Mouse (Mus musculus) layer of hippocampus, adult 6 months (tissue): ENCODE data around the gene Mapk8ip3. TPM values are rescaled to one million over a fixed set of nuclear protein-coding genes. Genes with fewer than 3 reads are reported as not detected.

Experiments used
- long read RNA-seq, 2 experiments: library from polyadenylated mRNA; unstranded; transcript quantifications; one replicate each; pipeline ENCODE4 v2.0.0; 2019 to 2020
- polyA plus RNA-seq: library from polyadenylated mRNA; unstranded; fragments of <200 nt; fragmentation: Nextera tagmentation; gene quantifications from 2 replicates; pipeline ENCODE4 v1.2.3, GENCODE M21; 2021

Gene Mapk8ip3
- polyA plus RNA-seq, result 52.4 and 55.8 TPM in 2 replicates
- long read RNA-seq, experiment 1, transcript Mapk8ip3-217 (3 exons, 934 nt), result major isoform, 5 of 98 reads
- long read RNA-seq, experiment 1, partial matches to known transcripts, result 88 of 98 reads
- long read RNA-seq, experiment 1, other reads (novel, unspliced or antisense), result 3 of 98 reads
- long read RNA-seq, experiment 2, transcript Mapk8ip3-217 (3 exons, 934 nt), result major isoform, 31 of 239 reads
- long read RNA-seq, experiment 2, partial matches to known transcripts, result 160 of 239 reads
- long read RNA-seq, experiment 2, other reads (novel, unspliced or antisense), result 48 of 239 reads

DNA sequence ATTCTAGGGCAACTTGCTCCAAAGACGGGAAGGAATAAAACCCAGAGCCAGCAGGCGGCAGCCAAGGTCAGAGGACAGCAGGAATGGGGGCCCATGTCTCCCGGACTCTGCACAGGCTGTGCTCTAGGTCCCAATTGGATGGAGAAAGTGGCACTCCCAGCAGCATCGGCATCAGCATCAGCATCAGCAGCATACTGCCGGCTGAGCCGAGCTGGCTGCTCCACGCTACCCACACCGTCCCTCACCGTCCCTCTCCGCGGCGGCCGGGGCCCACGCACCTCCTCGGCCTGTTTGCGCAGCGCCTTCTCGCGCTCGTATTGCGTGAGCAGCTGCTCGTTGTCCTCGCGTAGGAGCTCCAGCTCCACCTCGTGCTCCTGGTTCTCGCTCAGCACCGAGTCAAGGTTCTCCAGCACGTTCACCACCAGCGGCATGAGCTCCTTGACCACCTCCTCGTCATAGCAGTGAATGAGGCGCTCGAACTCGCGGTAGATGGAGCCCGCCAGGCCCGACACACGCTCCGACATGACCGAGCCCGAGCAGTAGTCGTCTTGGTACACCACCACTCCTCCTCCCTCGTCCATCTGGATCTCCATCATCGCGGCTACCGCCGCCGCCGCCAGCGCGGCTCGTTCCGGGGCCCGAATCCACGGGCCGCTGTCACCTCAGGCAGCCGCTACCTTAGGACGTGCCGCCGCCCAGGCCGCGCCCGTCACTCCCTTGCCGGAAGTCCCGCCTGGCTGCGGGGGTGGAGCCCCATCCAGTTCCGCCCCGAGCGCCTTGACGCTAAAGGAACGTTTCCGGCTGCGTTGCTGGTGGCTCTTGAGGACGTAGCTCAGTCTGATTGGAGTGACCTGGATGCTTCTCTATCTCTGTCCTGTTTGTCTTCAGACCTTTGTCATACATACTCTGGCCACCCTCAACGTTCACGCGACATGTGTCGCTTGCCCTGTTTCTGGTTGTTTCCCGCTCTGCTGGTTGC lies at the start of gene Mapk8ip3:
Gene Mapk8ip3 (minus strand): TSS at position 719 of the 979 bp plus-strand sequence.

DNA sequence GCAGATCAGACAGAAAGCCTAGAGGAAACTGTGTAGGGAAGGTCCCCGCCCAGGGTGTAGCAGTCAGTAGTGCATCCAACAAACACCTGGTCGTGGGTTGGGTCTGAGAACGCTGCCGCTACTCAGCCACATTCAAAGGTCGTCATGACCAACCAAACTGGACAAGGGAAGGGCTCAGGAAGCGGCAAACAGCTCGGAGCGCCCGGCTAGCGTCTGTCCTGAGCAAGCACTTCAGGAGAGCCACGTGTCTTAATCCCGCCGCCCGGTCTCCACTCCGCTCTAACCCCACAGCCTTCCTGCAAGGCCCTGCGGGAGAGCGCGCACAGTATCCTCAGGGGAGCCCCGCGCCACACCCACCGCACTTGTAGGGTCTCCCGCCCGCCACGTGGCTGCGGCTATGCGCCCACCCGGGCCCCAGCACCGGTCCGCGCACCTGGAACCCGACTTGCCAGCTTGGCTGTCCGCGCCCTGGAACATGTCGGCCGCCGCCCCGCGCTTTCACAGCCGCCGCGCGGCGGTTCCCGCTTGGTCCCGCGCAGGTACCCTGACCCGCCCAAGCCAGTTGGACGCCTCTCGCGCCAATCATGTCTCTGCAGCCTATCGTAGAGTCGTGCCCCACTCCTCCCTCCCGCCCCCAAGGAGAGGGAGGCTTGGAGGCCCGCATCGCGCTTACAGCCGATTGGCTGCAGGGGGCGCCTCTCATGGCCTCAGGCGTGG lies 23.5 kb upstream of the Mapk8ip3 start, which contains the start of gene Jpt2:
Gene Jpt2 (minus strand): TSS at position 555 of the 717 bp plus-strand sequence.

DNA sequence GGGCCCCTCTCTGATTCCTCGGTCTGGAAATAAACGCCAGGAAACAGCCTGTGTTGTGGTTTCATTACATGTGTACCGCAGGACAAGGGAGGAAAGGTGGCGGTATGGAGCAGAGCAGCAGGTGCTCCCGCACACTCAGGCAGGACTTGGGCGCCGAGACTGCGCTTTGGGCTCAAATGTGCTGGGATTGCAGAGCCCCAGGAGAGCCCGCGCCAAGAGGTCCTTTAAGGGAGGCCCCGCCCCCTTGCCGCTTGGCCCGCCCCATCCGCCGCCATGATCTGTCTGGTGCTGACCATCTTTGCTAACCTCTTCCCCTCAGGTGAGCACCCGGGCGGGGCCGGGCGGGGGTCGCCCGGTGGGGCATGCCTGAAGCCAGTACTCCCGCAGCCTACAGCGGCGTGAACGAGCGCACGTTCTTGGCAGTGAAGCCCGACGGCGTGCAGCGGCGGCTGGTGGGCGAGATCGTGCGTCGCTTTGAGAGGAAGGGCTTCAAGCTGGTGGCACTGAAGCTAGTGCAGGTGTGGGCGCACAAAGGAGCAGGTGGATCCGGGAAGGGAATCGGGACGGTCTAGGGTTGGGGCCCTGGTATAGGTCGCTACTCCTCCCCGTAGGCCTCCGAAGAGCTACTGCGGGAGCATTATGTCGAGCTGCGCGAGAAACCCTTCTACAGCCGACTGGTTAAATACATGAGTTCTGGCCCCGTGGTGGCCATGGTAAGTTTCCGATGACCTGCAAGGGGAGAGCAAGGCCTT lies 40.4 kb downstream of the Mapk8ip3 start, which contains the start of gene Nme3:
Gene Nme3 (plus strand): TSS at position 260 of the 752 bp plus-strand sequence.

DNA sequence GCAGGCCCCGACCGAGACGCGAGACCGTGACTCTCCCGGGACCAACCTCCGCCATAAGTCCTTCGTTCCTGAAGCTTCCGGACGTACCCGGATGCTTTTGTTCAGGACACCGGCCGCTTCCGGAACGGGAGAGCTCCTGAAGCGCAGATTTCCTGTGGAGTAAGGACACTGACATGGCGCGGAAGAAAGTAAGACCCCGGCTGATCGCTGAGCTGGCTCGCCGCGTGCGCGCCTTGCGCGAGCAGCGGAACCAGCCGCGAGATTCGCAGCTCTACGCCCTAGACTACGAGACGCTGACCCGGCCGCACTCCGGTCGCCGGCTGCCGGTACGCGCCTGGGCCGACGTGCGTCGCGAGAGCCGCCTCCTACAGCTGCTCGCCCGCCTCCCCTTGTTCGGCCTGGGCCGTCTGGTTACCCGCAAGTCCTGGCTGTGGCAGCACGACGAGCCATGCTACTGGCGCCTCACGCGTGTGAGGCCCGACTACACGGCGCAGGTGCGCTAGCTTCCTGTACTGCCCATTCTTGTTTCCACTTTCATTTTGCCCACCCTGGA lies 41.7 kb downstream of the Mapk8ip3 start, which contains the start of the genes Eme2 and Mrps34:
Gene Eme2 (minus strand): TSS at position 93 of the 553 bp plus-strand sequence.
Gene Mrps34 (plus strand): TSS at position 122 of the 553 bp plus-strand sequence.

DNA sequence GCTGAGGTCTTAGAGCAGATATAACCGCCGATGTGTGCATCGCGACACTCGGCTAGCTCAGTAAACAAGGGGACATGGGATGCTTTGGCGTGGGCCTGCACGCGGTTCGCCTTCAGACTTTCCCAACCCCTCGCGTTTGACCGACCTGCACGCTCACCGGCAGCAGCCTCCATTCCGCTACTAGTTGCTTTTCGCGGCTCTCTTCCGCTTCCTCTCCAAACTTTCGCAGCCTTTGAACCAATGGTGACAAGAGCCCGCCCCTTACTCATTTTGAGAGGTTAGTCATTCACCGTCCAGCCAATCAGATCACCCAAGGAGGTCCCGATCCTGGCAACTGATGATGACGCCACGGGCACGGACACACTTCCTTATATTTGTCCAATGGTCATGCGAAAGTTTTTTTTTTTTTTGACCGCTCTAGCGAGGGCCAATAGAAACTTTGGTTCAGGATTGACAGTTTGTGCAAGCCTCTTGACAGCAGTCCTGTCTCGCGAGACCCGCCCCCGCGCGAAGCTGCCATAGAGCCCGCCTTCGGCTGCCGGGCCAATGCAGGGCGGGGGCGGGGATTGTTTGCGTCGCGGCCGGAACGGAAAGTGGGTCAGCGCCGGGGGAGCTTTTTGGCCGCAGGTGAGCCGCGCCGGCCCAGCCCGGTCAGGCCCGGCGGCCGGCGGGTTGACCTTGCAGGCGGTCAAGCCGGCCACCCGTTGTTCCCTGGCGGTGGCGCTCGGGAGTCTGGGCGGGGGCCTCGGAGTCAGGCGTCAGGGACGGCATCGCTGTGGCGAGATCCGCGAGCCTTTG lies 50.4 kb downstream of the Mapk8ip3 start, which contains the start of the genes Nubp2 and Spsb3:
Gene Nubp2 (minus strand): TSS at position 216 of the 798 bp plus-strand sequence.
Gene Spsb3 (plus strand): TSS at position 510 of the 798 bp plus-strand sequence.

DNA sequence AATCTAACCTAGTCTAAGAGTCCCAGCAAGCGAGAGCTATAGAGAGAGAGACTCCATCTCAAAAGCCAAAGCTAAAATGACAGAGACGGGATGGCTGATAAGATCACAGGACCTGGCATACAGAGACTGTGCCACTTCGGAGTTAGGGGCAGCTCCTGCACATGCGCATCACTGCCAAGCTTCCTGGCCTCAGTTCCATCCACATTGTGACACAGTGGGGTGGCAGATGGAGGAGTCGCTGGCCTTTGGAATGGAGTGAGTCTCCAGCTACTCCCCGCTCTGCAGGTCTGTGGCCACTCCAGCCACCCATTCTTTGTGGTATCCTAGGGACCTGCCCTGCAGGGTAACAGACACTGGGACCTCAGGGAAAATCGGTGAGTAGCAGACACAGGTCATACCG lies 71.0 kb downstream of the Mapk8ip3 start, which contains the start of gene Igfals:
Gene Igfals (plus strand): TSS at position 222 of the 400 bp plus-strand sequence.

DNA sequence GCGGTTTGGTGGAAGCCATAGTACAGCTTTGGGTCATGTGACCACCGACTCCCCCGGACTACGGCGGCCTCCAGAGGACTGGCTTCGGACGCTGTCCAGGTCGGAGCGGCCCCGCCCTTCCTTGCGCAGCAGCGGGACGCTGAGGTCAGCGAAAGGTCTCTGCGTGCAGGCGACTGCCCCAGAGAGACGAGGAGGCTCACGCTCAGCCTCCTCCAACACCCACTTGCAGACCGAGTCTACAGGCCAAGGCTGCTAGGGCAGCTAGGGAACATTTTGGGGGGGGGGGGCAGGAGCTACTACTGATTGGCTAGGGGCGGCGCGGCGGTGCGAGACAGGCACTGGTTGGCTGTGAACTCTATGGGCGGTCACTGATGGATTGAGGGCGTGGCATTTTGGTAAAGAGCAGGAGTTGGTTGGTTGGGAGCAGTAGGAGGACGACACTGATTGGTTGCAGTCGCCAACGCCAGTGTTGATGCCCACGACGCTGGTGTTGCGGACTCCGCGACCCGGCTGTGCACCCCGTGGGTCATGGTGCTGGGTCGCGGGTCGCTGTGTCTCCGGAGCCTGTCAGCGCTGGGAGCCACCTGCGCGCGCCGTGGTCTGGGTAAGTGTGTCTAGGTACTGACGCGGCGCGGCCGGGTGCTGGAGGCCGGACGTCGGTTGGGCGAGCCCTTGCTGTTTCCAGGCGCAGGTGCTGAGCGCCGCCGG lies 86.6 kb downstream of the Mapk8ip3 start, which contains the start of gene Fahd1:
Gene Fahd1 (minus strand): TSS at position 300 of the 708 bp plus-strand sequence.

Other genes with a start within 250 kb of the Mapk8ip3 start
- 304 and 365 TPM in 2 replicates for gene Syngr3, start 247.0 kb downstream of the Mapk8ip3 start, polyA plus RNA-seq
- 30.7 and 34.3 TPM in 2 replicates for gene Gfer, start 240.8 kb downstream of the Mapk8ip3 start, polyA plus RNA-seq
- 0.87 and 0.93 TPM in 2 replicates for gene Noxo1, start 240.7 kb downstream of the Mapk8ip3 start, polyA plus RNA-seq
- gene Tbl3, start 229.3 kb downstream of the Mapk8ip3 start, polyA plus RNA-seq, result 23.2 and 24.5 TPM in 2 replicates
- gene Rnf151, start 218.9 kb downstream of the Mapk8ip3 start, polyA plus RNA-seq, result not detected in 2 replicates
- 1,412 and 1,765 TPM in 2 replicates for gene Rps2, start 218.9 kb downstream of the Mapk8ip3 start, polyA plus RNA-seq
- 1,096 and 1,134 TPM in 2 replicates for gene Ndufb10, start 212.5 kb downstream of the Mapk8ip3 start, polyA plus RNA-seq
- 0.50 TPM in 1 of 2 replicates, not detected in the other for gene Rpl3l, start 209.2 kb downstream of the Mapk8ip3 start, polyA plus RNA-seq
- gene Msrb1, start 200.3 kb downstream of the Mapk8ip3 start, polyA plus RNA-seq, result 9.1 and 9.3 TPM in 2 replicates
- gene Hs3st6, start 184.0 kb downstream of the Mapk8ip3 start, polyA plus RNA-seq, result 0.54 and 0.67 TPM in 2 replicates
- gene Meiob, start 132.7 kb downstream of the Mapk8ip3 start, polyA plus RNA-seq, result not detected in 2 replicates
- 305 and 325 TPM in 2 replicates for gene Hagh, start 96.8 kb downstream of the Mapk8ip3 start, polyA plus RNA-seq
- 25.1 and 25.5 TPM in 2 replicates for gene Fahd1, start 86.6 kb downstream of the Mapk8ip3 start, polyA plus RNA-seq
- 0.20 TPM in 1 of 2 replicates, not detected in the other for gene Igfals, start 71.0 kb downstream of the Mapk8ip3 start, polyA plus RNA-seq
- gene Nubp2, start 50.6 kb downstream of the Mapk8ip3 start, polyA plus RNA-seq, result 54.0 and 61.7 TPM in 2 replicates
- 82.3 and 84.0 TPM in 2 replicates for gene Spsb3, start 50.3 kb downstream of the Mapk8ip3 start, polyA plus RNA-seq
- gene Eme2, start 41.9 kb downstream of the Mapk8ip3 start, polyA plus RNA-seq, result 15.7 and 16.4 TPM in 2 replicates
- 173 and 187 TPM in 2 replicates for gene Mrps34, start 41.9 kb downstream of the Mapk8ip3 start, polyA plus RNA-seq
- 121 and 122 TPM in 2 replicates for gene Nme3, start 40.5 kb downstream of the Mapk8ip3 start, polyA plus RNA-seq
- gene Jpt2, start 23.7 kb upstream of the Mapk8ip3 start, polyA plus RNA-seq, result 4.7 and 5.9 TPM in 2 replicates
- 6.2 and 7.0 TPM in 2 replicates for gene Cramp1l, start 78.8 kb upstream of the Mapk8ip3 start, polyA plus RNA-seq
- gene Ift140, start 79.1 kb upstream of the Mapk8ip3 start, polyA plus RNA-seq, result 4.3 and 6.4 TPM in 2 replicates
- gene Tmem204, start 146.6 kb upstream of the Mapk8ip3 start, polyA plus RNA-seq, result 15.0 and 15.1 TPM in 2 replicates
- 9.6 and 9.7 TPM in 2 replicates for gene Telo2, start 179.0 kb upstream of the Mapk8ip3 start, polyA plus RNA-seq
- 0.79 and 0.80 TPM in 2 replicates for gene Ptx4, start 183.8 kb upstream of the Mapk8ip3 start, polyA plus RNA-seq
- 31.4 and 33.7 TPM in 2 replicates for gene Clcn7, start 196.4 kb upstream of the Mapk8ip3 start, polyA plus RNA-seq
- not detected in 2 replicates for gene Ccdc154, start 225.5 kb upstream of the Mapk8ip3 start, polyA plus RNA-seq
- gene Gm38655, start 238.5 kb upstream of the Mapk8ip3 start, polyA plus RNA-seq, result not detected in 2 replicates
- 23.3 and 25.0 TPM in 2 replicates for gene BC003965, start 247.6 kb upstream of the Mapk8ip3 start, polyA plus RNA-seq